Mouse (Mus musculus): Measurements from ENCODE around the gene Itpr3. TPM values are rescaled to one million over a fixed set of nuclear protein-coding genes. Genes with fewer than 3 reads are reported as not detected.
A peak's percentile ranks its signal among the peaks of the same experiment; 100 is the strongest.

Gene Itpr3
- polyA plus RNA-seq, 1 experiment from 2014 or later, result 3.1 TPM

DNA sequence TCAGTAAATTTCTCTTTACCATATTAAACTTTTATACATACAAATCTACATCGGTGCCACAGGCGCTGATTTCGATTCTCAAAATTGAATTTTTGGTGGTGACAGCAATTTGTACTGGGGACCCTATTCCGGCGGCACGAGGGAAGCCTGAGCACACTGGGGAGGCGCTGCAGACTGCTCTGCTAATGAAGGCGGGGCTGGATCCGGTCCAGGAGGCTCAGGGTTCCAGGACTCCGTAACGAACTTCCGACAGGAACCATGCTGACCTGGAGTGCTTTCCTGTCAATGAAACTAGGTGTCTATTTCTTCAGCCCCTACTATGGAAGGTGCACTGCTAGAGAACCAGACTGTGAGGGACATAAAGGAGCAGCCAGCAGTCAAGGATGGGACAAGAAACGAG lies 72.2 kb downstream of the Itpr3 start:
- no peak overlapping the region for H3K4me3 ChIP-seq
- peaks cover 17% of the 10 kb centered on the region for H3K4me1 ChIP-seq (replicated peaks)
- ATAC-seq (ENCODE audit: insufficient number of reproducible peaks, low FRiP score), result no peak
- H3K27ac ChIP-seq (ENCODE audit: poor library complexity, severe bottlenecking), result no peak overlapping the region
- H3K4me2 ChIP-seq, result no peak overlapping the region
- no peaks in the 10 kb centered on the region for H3K9me3 ChIP-seq (replicated peaks)
- no peaks in the 10 kb centered on the region for H3K27me3 ChIP-seq (replicated peaks)
- peaks cover 8% of the 10 kb centered on the region for H3K36me3 ChIP-seq
- H3K9ac ChIP-seq, result no peak overlapping the region
- 85% methylated on average over 13 of the region's 13 CpGs for WGBS

DNA sequence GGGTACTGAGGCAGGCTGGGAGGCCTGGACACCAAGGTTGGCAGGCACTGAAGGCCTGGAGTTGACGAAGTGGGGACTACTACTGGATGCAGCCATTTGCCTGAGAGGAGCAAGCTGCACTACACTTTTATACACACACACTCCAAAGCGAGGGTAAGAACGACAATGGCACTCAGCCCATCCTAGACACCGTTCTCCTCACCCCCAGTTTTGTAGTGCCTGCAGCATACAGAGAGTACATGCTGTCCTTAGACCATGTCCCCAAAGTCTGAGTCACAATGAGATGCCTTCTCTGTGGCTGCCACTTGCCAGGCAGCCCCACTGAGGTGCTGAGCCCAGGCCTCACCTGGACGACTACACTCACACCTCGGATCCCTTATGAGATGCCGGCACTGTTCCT lies 72.7 kb downstream of the Itpr3 start:
- Histone ChIP-seq H3K4me2 (no peak overlapping the region), H3K27ac (ENCODE audit: poor library complexity, severe bottlenecking) (no peak overlapping the region), H3K4me3 (no peak overlapping the region), H3K36me3 (peaks cover 4% of the 10 kb centered on the region; the same call in 1 of the 2 replicates), H3K9ac (no peak overlapping the region), H3K4me1 (replicated peaks) (peaks cover 20% of the 10 kb centered on the region), H3K9me3 (replicated peaks) (no peaks in the 10 kb centered on the region), H3K27me3 (replicated peaks) (no peaks in the 10 kb centered on the region)
- 86% methylated on average over 7 of the region's 7 CpGs for WGBS
- ATAC-seq (ENCODE audit: insufficient number of reproducible peaks, low FRiP score), result no peak

DNA sequence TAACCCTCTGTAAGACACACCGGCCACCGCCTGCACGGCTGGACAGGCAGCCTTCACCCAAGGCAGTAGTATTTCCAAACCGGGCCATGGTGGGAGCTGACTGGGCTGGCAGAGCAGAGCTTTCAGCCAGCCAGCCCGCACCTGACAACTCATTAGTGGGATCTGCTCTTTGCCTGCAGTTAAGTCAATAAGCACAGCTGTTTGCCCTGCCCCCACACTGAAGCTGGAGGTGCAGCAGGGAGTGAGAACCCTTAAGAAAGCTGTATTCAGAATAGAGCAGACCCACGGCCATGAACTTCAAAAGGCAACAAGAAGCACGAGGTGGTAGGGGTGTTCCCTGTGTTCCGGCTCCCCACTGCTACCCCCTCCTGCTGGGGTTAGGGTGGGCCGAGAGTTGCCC lies 73.1 kb downstream of the Itpr3 start:
- peaks cover 22% of the 10 kb centered on the region for H3K4me1 ChIP-seq (replicated peaks)
- H3K9ac ChIP-seq, result no peak overlapping the region
- 63% methylated on average over 9 of the region's 9 CpGs for WGBS
- H3K36me3 ChIP-seq, result peaks cover under 1% of the 10 kb centered on the region; the same call in 1 of the 2 replicates
- no peak for ATAC-seq (ENCODE audit: insufficient number of reproducible peaks, low FRiP score)
- H3K27ac ChIP-seq (ENCODE audit: poor library complexity, severe bottlenecking), result no peak overlapping the region
- H3K27me3 ChIP-seq (replicated peaks), result no peaks in the 10 kb centered on the region
- H3K4me3 ChIP-seq, result no peak overlapping the region
- no peaks in the 10 kb centered on the region for H3K9me3 ChIP-seq (replicated peaks)
- no peak overlapping the region for H3K4me2 ChIP-seq

DNA sequence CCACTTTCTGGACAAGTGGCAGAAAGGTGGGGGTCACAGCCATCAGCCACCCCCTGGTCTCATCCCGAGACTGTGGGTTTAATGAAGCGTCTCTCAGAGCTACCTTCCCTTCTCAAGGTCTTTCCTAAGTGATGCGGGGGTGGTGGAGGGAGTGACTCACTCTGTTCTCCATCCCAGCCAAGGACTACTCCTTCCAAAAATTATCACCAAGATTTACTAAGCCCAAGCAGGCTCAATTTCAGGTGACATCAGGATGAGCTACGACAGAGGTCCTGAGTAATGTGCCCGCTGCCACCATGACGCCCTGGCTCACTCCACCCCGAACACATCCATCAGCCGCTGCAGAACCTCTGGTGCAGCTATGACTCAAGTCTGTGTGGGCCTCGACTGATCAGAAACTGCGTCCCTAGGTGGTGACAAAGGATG lies 74.1 kb downstream of the Itpr3 start:
- Histone ChIP-seq H3K27me3 (replicated peaks) (0 out of 2 replicates have a peak, but pooled peaks cover 3% of the 10 kb centered on the region), H3K9me3 (replicated peaks) (no peaks in the 10 kb centered on the region), H3K27ac (ENCODE audit: poor library complexity, severe bottlenecking) (no peak overlapping the region), H3K4me3 (no peak overlapping the region), H3K36me3 (no peaks in the 10 kb centered on the region), H3K4me2 (no peak overlapping the region), H3K9ac (no peak overlapping the region), H3K4me1 (replicated peaks) (peaks cover 22% of the 10 kb centered on the region)
- no peak for ATAC-seq (ENCODE audit: insufficient number of reproducible peaks, low FRiP score)
- WGBS, result 83% methylated on average over 10 of the region's 10 CpGs

DNA sequence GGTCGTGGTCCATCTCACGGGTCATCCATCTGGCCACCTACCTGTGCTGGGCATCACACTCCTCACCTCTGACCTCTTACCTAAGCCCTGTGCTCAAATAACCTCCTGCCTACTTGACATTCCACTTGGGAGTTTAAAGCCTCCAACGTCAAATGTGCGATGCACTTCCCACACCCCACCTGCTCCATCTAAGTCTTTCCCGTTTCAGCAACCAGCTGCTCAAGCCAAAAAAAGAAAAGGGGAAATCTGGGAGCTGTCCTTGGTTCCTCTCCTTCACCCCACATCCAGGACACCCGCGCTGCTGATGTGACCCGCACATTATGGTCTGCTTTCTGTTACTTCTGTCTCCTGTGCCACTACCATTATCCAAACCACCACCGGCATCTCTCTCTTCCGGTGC lies 75.1 kb downstream of the Itpr3 start:
- no peak for ATAC-seq (ENCODE audit: insufficient number of reproducible peaks, low FRiP score)
- WGBS, result 88% methylated on average over 10 of the region's 10 CpGs
- no peak overlapping the region for H3K9ac ChIP-seq
- H3K4me1 ChIP-seq (replicated peaks), result peaks cover 22% of the 10 kb centered on the region
- H3K9me3 ChIP-seq (replicated peaks), result no peaks in the 10 kb centered on the region
- H3K36me3 ChIP-seq, result no peaks in the 10 kb centered on the region
- H3K4me3 ChIP-seq, result no peak overlapping the region
- no peak overlapping the region for H3K4me2 ChIP-seq
- H3K27ac ChIP-seq (ENCODE audit: poor library complexity, severe bottlenecking), result no peak overlapping the region
- H3K27me3 ChIP-seq (replicated peaks), result 0 out of 2 replicates have a peak, but pooled peaks cover 3% of the 10 kb centered on the region

DNA sequence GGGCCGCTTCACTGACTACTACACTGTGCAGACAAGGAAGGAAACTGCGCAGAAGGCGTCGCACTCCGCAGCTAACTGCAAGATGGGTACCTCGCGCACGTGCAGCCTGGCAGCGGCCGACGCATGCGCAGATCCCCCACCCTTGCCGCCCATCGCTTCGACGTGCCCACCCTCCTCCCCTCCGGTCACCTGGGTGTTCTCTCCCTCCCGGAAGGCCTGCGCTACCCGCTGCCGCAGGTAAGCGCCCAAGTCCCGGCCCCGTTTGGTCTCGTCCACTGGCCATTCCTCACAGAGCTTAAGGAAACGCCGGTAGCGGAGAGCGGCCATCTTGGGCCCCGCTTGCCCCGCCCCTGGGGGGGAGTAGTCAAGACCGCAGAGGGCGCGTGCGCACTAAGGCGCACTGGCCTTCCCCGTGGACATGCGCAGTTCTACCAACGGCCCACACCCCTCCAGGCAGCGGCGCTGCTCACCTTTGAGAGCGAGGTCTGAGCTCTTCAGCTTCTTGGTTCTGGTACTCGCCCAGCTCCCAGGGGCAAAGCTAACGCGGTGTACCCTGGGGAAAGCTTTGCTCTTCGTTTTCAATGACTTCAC lies 76.5 kb downstream of the Itpr3 start, which contains the start of gene Uqcc2:
Gene Uqcc2 (minus strand): TSS at position 366 of the 591 bp plus-strand sequence.
- under 1% methylated on average over 46 of the region's 46 CpGs for WGBS

DNA sequence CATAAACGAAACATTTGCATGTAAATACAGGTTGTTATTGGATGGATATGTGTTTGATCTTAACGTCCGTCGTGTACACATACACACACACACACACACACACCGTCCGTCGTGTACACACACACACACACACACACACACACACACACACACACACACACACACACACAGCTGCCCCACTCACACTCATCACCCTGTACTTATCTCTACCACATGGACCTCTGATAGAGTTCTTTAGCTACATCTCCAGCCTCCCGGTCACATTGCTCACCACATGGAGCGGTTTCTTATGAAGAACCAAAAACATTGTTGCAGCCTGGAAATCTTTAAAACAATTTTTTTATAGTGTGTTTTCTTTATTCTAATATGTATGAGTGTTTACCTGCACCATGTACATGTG lies 77.1 kb downstream of the Itpr3 start:
- Histone ChIP-seq H3K27me3 (replicated peaks) (0 out of 2 replicates have a peak, but pooled peaks cover 3% of the 10 kb centered on the region), H3K4me1 (replicated peaks) (peaks cover 22% of the 10 kb centered on the region), H3K9ac (0 out of 2 replicates have a peak overlapping the region, but pooled peaks have one; percentile 77), H3K36me3 (no peaks in the 10 kb centered on the region), H3K27ac (ENCODE audit: poor library complexity, severe bottlenecking) (no peak overlapping the region), H3K4me2 (peak overlapping the region; percentile 67), H3K4me3 (peak overlapping the region; percentile 71), H3K9me3 (replicated peaks) (no peaks in the 10 kb centered on the region)
- 0 out of 2 replicates have a peak, but pooled peaks have one; percentile 7 for ATAC-seq (ENCODE audit: insufficient number of reproducible peaks, low FRiP score)
- 14% methylated on average over 9 of the region's 9 CpGs for WGBS

More for the DNA sequence above, 76.5 kb downstream of the Itpr3 start, which contains the start of gene Uqcc2:
- ATAC-seq (ENCODE audit: insufficient number of reproducible peaks, low FRiP score), result peak; percentile 93
- peak within 1 kb of the TSS; percentile 77 for H3K9ac ChIP-seq
- no peaks in the 10 kb centered on the region for H3K9me3 ChIP-seq (replicated peaks)
- 0 out of 2 replicates have a peak, but pooled peaks cover 3% of the 10 kb centered on the region for H3K27me3 ChIP-seq (replicated peaks)
- H3K36me3 ChIP-seq, result no peaks in the 10 kb centered on the region
- peak within 1 kb of the TSS; percentile 71 for H3K4me3 ChIP-seq
- H3K4me1 ChIP-seq (replicated peaks), result peaks cover 22% of the 10 kb centered on the region
- no peak within 1 kb of the TSS; the same call in 1 of the 2 replicates for H3K27ac ChIP-seq (ENCODE audit: poor library complexity, severe bottlenecking)
- peak within 1 kb of the TSS; percentile 67 for H3K4me2 ChIP-seq

DNA sequence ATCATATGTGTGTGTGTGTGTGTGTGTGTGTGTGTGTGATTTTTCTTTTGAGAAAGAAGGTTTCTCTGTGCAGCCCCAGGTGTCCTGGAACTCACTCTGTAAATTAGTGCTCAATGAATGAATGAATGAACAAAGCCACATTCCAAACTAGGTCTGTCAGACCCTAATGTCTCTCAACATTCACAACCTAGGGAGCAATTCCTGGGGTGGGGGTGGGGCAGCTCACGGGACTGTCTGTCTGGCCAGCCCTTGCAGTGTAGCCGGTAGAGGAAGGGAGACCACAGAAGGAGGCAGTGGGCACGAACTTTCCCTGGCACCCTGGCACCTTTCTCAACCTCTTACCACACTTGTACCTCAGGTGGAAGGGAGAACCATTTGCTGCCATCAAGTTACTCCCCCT lies 77.6 kb downstream of the Itpr3 start:
- ATAC-seq (ENCODE audit: insufficient number of reproducible peaks, low FRiP score), result no peak
- peaks cover 22% of the 10 kb centered on the region for H3K4me1 ChIP-seq (replicated peaks)
- 15% methylated on average over 3 of the region's 3 CpGs for WGBS

DNA sequence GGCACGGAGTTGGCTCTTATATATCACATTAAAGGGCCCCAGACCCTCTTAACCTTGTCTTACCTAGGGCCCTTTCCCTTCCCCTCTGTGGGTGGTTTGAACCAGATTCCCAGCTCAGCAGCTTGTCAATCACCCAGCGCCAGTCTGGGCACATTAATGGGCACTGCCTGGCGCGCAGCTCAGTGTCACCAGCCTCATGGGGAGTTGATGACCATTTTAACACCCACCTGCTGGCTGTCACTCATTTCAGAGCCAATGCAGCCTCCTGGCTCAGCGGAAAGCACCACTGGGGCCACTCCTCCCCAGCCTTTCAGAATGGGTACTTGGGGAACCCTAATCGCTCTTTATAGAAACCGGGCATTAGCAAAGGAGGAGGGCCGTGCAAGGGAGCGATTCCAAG lies 81.3 kb downstream of the Itpr3 start:
- Histone ChIP-seq H3K4me3 (no peak overlapping the region), H3K4me2 (no peak overlapping the region), H3K36me3 (no peaks in the 10 kb centered on the region), H3K27ac (ENCODE audit: poor library complexity, severe bottlenecking) (no peak overlapping the region), H3K9ac (no peak overlapping the region), H3K9me3 (replicated peaks) (no peaks in the 10 kb centered on the region), H3K4me1 (replicated peaks) (peaks cover 10% of the 10 kb centered on the region), H3K27me3 (replicated peaks) (0 out of 2 replicates have a peak, but pooled peaks cover 9% of the 10 kb centered on the region)
- 77% methylated on average over 9 of the region's 9 CpGs for WGBS
- ATAC-seq (ENCODE audit: insufficient number of reproducible peaks, low FRiP score), result no peak

More for the DNA sequence above, 77.6 kb downstream of the Itpr3 start:
- Histone ChIP-seq H3K9ac (no peak overlapping the region), H3K27ac (ENCODE audit: poor library complexity, severe bottlenecking) (no peak overlapping the region), H3K9me3 (replicated peaks) (no peaks in the 10 kb centered on the region), H3K36me3 (no peaks in the 10 kb centered on the region), H3K27me3 (replicated peaks) (0 out of 2 replicates have a peak, but pooled peaks cover 3% of the 10 kb centered on the region), H3K4me3 (no peak overlapping the region), H3K4me2 (no peak overlapping the region)

DNA sequence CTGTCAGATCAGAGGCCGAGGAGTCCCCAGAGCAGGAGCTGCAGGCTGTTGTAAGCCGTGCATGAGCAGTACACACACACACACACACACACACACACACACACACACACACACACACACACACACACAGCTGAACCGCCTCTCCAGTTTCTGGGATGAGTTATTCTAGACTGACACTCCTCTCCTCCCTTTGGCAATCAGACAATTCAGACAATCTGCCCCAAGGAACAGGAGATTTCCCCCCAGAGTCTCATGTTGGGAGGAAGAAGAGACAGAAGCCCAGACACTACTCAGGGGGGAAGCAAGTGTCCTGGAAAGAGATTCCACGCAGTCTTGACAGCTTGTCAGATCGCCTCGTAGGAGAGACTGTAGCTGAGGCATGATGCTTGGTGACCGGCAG lies 82.2 kb downstream of the Itpr3 start:
- ATAC-seq (ENCODE audit: insufficient number of reproducible peaks, low FRiP score), result no peak

DNA sequence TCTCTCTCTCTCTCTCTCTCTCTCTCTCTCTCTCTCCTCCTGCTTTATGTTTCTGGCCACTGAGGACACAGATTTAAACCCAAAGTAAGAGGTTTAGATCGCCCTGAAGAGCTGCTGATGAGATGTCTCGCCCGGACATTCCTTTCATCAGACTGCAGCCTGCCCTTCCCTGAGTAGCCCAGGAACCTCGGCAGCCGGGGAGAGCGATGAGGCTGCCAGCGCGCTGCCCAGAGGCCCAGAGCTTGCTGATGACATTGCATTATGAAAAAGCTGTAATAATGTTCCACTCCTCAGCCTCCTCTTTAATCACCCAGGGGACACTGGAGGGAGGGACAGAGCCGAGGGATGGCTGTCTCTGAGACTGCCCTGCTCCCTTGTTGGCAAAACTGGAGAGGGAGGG lies 83.2 kb downstream of the Itpr3 start:
- Histone ChIP-seq H3K9ac (no peak overlapping the region), H3K4me2 (no peak overlapping the region), H3K9me3 (replicated peaks) (no peaks in the 10 kb centered on the region), H3K4me3 (no peak overlapping the region), H3K36me3 (no peaks in the 10 kb centered on the region), H3K27me3 (replicated peaks) (peaks cover 25% of the 10 kb centered on the region; the same call in 1 of the 2 replicates), H3K4me1 (replicated peaks) (peaks cover 4% of the 10 kb centered on the region; the same call in 1 of the 2 replicates), H3K27ac (ENCODE audit: poor library complexity, severe bottlenecking) (no peak overlapping the region)
- 53% methylated on average over 9 of the region's 9 CpGs for WGBS
- ATAC-seq (ENCODE audit: insufficient number of reproducible peaks, low FRiP score), result no peak

More for the DNA sequence above, 82.2 kb downstream of the Itpr3 start:
- H3K27ac ChIP-seq (ENCODE audit: poor library complexity, severe bottlenecking), result no peak overlapping the region
- H3K9ac ChIP-seq, result no peak overlapping the region
- no peak overlapping the region for H3K4me2 ChIP-seq
- WGBS, result 56% methylated on average over 7 of the region's 7 CpGs
- no peaks in the 10 kb centered on the region for H3K9me3 ChIP-seq (replicated peaks)
- H3K4me3 ChIP-seq, result no peak overlapping the region
- peaks cover 9% of the 10 kb centered on the region; the same call in 1 of the 2 replicates for H3K4me1 ChIP-seq (replicated peaks)
- H3K36me3 ChIP-seq, result no peaks in the 10 kb centered on the region
- peaks cover 17% of the 10 kb centered on the region; the same call in 1 of the 2 replicates for H3K27me3 ChIP-seq (replicated peaks)

Measured in heart, embryonic 12.5 days (tissue).